Mouse (Mus musculus) testis, adult 2 months (tissue): ENCODE measurements at regions not wholly inside any gene's neighbourhood (a gene's known extent, or its start where the extent isn't known, plus 50 kb on each side); places are given as distances from the start of the nearest gene placed in this dataset.

Source experiments
- CTCF ChIP-seq: fragments of 200-500 bp; IDR thresholded peaks from 2 replicates; pipeline ENCODE4 v1.5.1; 2012; ENCODE audit warnings: low read depth, mild to moderate bottlenecking, inconsistent platforms, low read length, moderate library complexity; ENCODE audit not compliant: control insufficient read depth, insufficient read depth, insufficient replicate concordance
- POLR2A ChIP-seq: fragments of 200-500 bp; IDR thresholded peaks from 2 replicates; pipeline ENCODE4 v1.6.1; 2012; ENCODE audit warnings: low read depth, mild to moderate bottlenecking, inconsistent platforms, low read length, moderate library complexity; ENCODE audit not compliant: control insufficient read depth

DNA sequence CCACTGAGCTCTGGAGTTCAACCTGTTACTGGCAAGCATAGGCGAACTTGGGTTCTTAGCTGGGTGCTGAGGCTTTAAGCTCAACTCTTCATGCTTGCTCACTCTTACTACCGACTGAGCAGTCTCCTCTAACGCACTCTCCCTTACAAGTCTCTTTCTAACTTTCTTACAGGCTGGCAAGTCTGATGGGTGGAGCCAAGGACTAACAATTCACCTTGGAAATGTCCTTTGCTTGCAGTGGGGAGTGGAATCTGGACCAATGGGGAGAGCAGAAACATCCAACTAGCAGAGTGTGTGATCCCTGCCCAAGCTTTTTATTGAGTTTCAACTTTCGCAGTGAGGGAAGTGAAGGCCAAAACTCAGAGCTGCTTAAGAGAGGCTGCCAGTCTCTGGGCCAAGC is 250.8 kb downstream of the Pten start:
- TF ChIP-seq CTCF (no peak), POLR2A (no peak)
